Mouse (Mus musculus): ENCODE measurements at regions not wholly inside any gene's neighbourhood (a gene's known extent, or its start where the extent isn't known, plus 50 kb on each side); places are given as distances from the start of the nearest gene placed in this dataset.

DNA sequence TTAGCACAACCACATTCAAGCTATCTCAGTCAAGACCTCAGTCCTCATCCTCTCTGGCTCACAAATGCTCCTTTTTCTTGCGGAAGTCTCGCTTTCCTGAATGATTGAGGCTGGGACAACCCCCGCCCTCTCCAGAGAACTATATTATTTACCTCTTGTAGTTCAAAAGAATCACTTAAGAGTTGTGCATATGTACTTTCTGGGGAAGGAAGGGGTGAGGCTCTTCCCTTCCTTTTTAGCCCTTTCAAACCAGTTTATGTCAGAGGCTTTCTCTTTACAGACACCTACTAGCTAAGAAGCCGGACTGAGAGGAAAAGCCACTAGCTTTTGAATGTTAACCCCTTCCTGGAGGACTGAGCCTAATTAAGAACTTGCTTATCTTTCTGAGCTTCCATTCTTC, 98.4 kb upstream of the 4933415F23Rik start:
- 71% methylated on average over 4 of the region's 4 CpGs for WGBS
- no peak for ATAC-seq (ENCODE audit: low FRiP score)

DNA sequence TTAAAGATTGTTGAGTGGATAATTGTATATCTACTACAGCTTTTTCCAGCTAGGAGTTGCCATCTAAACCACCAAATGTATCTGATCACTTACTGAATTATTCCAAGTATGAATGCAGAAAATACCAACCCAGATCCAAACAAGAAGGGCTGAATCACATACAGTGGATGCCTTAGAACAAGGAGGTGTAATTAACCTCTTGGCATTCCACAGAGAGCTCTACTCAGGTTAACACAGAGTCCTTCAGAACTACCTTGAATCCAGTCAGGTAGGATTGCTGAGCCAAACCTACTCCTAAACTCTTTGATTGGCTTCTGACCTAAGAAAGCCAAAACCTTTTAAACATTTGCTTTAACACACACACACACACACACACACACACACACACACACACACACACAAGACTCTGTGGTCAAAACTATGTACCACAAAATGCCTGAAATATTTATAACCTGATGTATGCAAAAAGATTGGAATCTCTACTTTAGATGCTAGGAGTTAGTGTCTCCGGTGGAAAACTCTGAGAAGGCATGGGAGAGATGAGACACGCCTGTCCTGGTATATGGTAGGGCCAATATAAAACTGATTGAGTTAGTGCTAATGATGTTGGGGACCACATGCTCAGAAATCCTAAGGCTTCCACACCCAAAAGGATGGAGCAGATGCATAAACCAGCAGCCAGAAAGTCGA, 88.4 kb upstream of the 4933415F23Rik start:
- Histone ChIP-seq H3K4me1 (no peaks in the 10 kb centered on the region), H3K27me3 (no peaks in the 10 kb centered on the region), H3K4me2 (replicated peaks) (no peak overlapping the region), H3K27ac (no peak overlapping the region), H3K4me3 (no peak overlapping the region), H3K9ac (no peak overlapping the region), H3K9me3 (replicated peaks) (no peaks in the 10 kb centered on the region), H3K36me3 (no peaks in the 10 kb centered on the region)
- 78% methylated on average over 3 of the region's 3 CpGs for WGBS
- no peak for ATAC-seq (ENCODE audit: low FRiP score)

More for the DNA sequence above, 98.4 kb upstream of the 4933415F23Rik start:
- Histone ChIP-seq H3K4me2 (replicated peaks) (no peak overlapping the region), H3K27ac (no peak overlapping the region), H3K27me3 (no peaks in the 10 kb centered on the region), H3K4me1 (0 out of 2 replicates have a peak, but pooled peaks cover 3% of the 10 kb centered on the region), H3K36me3 (no peaks in the 10 kb centered on the region), H3K9me3 (replicated peaks) (no peaks in the 10 kb centered on the region), H3K4me3 (no peak overlapping the region), H3K9ac (no peak overlapping the region)

DNA sequence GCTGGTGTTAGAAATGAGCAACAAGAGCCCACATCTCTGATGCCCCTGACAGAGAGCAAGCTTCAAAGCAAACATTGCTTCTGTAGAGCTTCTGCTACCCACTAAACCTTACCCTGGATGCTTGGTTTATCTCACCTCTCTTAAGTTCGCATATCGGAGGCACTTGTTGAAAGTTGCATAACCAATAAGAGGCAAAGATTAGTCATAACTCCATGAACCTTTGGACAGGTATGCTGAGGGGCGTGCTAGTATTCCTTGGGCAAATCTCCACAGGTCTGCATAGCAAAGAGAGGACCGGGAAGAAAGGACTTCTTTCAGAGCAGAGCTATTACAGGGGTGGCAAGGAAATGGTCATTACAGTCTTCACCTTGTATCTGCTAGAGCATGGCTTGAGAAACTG, 87.7 kb upstream of the 4933415F23Rik start:
- WGBS, result 91% methylated on average over 4 of the region's 4 CpGs
- no peak overlapping the region for H3K27ac ChIP-seq
- H3K9ac ChIP-seq, result no peak overlapping the region
- H3K9me3 ChIP-seq (replicated peaks), result no peaks in the 10 kb centered on the region
- H3K4me2 ChIP-seq (replicated peaks), result no peak overlapping the region
- no peak overlapping the region for H3K4me3 ChIP-seq
- no peaks in the 10 kb centered on the region for H3K36me3 ChIP-seq
- no peaks in the 10 kb centered on the region for H3K27me3 ChIP-seq
- H3K4me1 ChIP-seq, result no peaks in the 10 kb centered on the region
- ATAC-seq (ENCODE audit: low FRiP score), result no peak

DNA sequence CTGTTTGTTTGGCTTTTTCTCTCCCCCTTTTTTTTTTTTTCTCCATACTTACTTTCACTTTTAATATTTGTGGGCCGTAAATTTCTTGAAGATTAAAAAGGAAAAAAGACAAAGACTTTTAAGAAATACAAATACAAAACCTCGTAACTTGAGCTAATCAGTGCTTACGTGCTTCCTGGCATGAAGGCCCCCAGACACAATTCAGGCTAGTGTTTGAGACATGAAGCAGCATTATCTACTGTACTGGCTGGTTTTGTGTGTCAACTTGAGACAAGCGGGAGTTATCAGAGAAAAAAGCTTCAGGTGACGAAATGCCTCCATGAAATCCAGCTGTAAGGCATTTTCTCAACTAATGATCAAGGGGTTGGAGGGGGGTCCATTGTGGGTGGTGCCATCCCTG, 86.2 kb upstream of the 4933415F23Rik start:
- no peak for ATAC-seq (ENCODE audit: low FRiP score)
- Histone ChIP-seq H3K9ac (no peak overlapping the region), H3K27me3 (no peaks in the 10 kb centered on the region), H3K4me1 (no peaks in the 10 kb centered on the region), H3K27ac (no peak overlapping the region), H3K36me3 (no peaks in the 10 kb centered on the region), H3K4me2 (replicated peaks) (no peak overlapping the region), H3K4me3 (no peak overlapping the region), H3K9me3 (replicated peaks) (no peaks in the 10 kb centered on the region)
- WGBS, result 77% methylated on average over 5 of the region's 5 CpGs

DNA sequence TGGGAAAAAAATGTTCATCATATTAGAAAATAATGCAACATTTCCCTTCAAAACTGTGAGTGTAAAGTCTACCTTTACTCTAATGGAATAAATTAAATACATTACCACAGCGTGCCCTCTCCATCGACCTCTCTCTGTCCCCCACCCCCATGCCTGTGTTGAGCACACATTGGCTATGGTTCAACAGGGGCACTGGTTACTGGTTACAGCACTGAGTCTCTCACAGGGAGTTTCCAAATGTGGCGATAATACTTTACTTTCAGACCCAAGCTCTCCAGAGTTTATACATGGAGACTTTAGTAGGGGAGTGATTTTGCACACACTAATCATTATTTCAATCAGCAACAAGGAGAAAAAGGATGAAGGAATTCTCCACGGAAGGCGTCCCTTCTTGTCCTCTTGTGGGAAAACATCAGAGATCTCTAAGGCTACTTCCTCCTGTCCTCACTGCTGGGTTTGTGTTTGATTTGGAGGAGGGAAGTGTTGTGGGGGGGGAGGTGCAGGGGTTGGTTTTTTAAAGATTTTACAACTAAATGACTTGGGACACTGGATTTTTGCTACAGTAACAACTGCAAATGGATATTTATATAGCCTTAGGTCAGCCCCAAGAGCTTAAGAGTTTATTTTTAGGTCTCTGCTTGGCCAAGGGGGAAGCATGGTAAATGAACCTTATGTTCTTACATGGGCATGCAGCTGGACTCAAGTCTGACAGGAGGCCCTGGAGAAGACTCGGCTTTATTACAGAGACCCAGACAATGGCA, 85.6 kb upstream of the 4933415F23Rik start:
- H3K4me1 ChIP-seq, result no peaks in the 10 kb centered on the region
- no peak for ATAC-seq (ENCODE audit: low FRiP score)

DNA sequence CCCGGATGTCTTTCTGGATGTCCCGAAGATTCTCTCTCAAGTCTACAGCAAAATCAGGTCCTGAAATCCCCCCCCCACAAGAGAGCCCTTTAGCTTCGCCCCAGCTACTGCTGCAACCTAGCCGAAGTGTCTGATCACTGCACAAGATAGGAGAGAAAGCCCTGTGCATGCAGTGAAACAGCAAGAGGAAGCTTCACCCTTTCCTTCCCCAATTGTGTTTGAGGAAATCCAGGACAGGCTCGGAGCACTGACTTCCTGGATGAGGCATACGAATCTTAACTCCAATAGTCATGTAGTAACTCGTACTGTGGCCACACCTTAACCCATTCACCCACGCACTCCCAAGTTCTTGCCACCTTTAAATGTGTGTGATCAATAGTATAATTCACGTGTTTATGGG, 82.7 kb upstream of the 4933415F23Rik start:
- Histone ChIP-seq H3K4me1 (no peaks in the 10 kb centered on the region), H3K27me3 (no peaks in the 10 kb centered on the region), H3K4me2 (replicated peaks) (no peak overlapping the region), H3K36me3 (no peaks in the 10 kb centered on the region), H3K9ac (no peak overlapping the region), H3K9me3 (replicated peaks) (no peaks in the 10 kb centered on the region), H3K27ac (no peak overlapping the region), H3K4me3 (no peak overlapping the region)
- no peak for ATAC-seq (ENCODE audit: low FRiP score)
- WGBS, result 81% methylated on average over 9 of the region's 9 CpGs

More for the DNA sequence above, 85.6 kb upstream of the 4933415F23Rik start:
- Histone ChIP-seq H3K9ac (no peak overlapping the region), H3K36me3 (no peaks in the 10 kb centered on the region), H3K27me3 (no peaks in the 10 kb centered on the region), H3K4me2 (replicated peaks) (no peak overlapping the region), H3K9me3 (replicated peaks) (no peaks in the 10 kb centered on the region), H3K4me3 (no peak overlapping the region), H3K27ac (no peak overlapping the region)
- WGBS, result 66% methylated on average over 6 of the region's 6 CpGs

DNA sequence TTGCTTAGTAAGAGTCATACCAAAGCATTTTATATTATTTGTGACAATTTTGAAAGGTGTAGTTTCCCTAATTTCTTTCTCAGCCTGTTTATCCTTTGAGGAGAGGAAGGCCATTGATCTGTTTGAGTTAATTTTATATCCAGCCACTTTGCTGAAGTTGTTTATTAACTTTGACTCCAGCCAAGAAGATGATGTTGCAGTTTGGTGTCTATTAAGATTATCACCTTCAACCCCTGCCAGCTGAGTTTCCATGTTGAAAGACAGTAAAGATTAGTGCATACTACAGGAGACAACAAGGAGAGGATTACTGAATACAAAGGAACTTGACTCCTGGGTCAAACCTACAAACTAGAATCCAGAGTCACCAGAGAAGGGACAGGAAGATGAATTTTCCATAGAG, 80.5 kb upstream of the 4933415F23Rik start:
- no peak for ATAC-seq (ENCODE audit: low FRiP score)
- Histone ChIP-seq H3K4me3 (no peak overlapping the region), H3K9me3 (replicated peaks) (no peaks in the 10 kb centered on the region), H3K36me3 (no peaks in the 10 kb centered on the region), H3K27me3 (no peaks in the 10 kb centered on the region), H3K4me2 (replicated peaks) (no peak overlapping the region), H3K4me1 (no peaks in the 10 kb centered on the region), H3K9ac (no peak overlapping the region), H3K27ac (no peak overlapping the region)

DNA sequence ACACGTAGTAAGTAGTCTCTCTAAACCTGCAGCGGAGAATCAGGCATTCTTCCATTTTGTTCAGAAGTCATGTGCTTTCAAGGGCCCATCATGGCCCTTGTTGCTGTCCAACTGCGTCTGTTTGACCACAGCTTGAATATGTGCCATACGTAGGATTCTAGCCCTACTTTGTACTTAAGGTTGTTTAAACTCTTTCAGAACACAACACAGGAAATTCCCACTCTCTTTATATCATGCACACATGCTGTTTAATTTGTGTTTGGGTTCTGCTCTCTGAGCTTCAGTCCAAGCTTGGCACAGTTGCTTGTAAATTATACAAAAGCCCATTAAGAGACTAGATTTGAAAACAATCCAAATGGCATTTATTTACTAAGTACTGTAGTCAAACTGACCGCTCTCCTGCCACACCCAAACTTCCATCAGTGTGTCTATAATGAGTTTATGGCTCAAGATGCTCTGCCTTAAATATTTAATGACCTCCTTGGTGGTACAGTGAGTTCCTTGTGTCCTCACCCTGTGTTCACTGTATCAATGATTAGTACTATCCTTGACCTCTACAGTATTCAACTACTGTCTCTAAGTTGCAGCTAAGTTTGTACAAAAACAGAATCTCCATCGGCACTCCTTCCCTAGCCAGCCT, 76.4 kb upstream of the 4933415F23Rik start:
- WGBS, result 91% methylated on average over 6 of the region's 6 CpGs

DNA sequence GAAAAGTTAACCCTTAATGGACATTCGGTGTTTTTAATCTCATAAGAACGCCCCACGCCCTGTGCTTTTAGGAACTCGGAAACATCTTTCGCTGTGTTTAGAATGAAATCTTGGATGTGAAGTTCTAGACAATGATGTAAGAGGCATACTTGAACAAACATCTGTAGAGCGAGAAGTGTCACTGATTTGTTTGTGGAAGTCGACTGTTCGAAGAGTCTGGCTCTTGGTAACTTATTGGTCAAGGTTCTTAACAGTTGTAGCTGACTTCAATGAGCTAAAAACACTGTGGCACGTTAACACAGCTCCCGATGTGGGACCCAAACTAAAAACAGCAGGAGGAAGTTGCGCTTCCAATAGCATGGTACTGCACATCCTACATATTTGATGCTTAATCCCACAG, 72.0 kb upstream of the 4933415F23Rik start:
- WGBS, result 86% methylated on average over 11 of the region's 11 CpGs
- no peak overlapping the region for H3K27ac ChIP-seq
- no peaks in the 10 kb centered on the region for H3K9me3 ChIP-seq (replicated peaks)
- no peaks in the 10 kb centered on the region for H3K4me1 ChIP-seq
- H3K4me2 ChIP-seq (replicated peaks), result no peak overlapping the region
- no peak for ATAC-seq (ENCODE audit: low FRiP score)
- no peaks in the 10 kb centered on the region for H3K36me3 ChIP-seq
- no peaks in the 10 kb centered on the region for H3K27me3 ChIP-seq
- H3K9ac ChIP-seq, result no peak overlapping the region
- no peak overlapping the region for H3K4me3 ChIP-seq

More for the DNA sequence above, 76.4 kb upstream of the 4933415F23Rik start:
- ATAC-seq (ENCODE audit: low FRiP score), result no peak
- Histone ChIP-seq H3K27me3 (no peaks in the 10 kb centered on the region), H3K9me3 (replicated peaks) (no peaks in the 10 kb centered on the region), H3K4me2 (replicated peaks) (no peak overlapping the region), H3K27ac (no peak overlapping the region), H3K4me1 (no peaks in the 10 kb centered on the region), H3K9ac (no peak overlapping the region), H3K4me3 (no peak overlapping the region), H3K36me3 (no peaks in the 10 kb centered on the region)

DNA sequence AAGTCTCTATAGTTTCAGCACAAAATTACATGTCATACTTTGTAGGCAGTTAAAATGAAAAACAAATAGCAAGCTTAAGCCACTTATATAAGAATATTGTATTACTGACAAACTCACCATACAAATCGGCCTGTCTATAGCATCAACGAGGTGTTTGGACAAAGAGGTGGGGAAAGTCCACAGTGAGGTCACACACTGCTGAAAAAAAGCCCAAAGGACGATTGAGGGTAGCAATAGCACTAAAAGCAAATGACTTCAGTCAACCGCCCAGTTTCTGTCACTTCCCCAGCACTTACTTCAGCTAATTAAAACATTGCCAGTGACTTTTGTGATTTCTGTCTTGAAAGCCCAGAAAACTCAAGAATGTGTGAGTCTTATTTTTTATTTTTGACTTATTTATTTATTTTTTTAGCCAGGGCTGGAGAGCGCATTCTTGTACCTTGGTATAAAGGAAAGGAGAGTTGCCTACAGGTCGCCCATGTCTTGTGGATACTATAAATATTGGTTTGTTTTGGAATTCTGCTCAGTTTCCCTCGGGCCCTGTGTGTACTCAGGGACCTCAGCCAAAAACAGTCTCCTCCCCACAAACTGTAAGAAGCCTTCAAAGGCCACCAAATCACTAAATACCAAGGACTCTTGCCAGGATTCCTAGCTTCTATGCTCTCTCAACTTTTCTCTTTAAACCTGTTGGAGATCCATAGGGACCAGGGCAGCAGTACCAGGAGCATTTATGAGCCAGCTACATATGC, 71.2 kb upstream of the 4933415F23Rik start:
- Histone ChIP-seq H3K4me1 (no peaks in the 10 kb centered on the region), H3K4me2 (replicated peaks) (no peak overlapping the region), H3K27ac (no peak overlapping the region), H3K36me3 (no peaks in the 10 kb centered on the region), H3K4me3 (no peak overlapping the region), H3K9ac (no peak overlapping the region), H3K9me3 (replicated peaks) (no peaks in the 10 kb centered on the region), H3K27me3 (no peaks in the 10 kb centered on the region)
- no peak for ATAC-seq (ENCODE audit: low FRiP score)
- 72% methylated on average over 7 of the region's 7 CpGs for WGBS

DNA sequence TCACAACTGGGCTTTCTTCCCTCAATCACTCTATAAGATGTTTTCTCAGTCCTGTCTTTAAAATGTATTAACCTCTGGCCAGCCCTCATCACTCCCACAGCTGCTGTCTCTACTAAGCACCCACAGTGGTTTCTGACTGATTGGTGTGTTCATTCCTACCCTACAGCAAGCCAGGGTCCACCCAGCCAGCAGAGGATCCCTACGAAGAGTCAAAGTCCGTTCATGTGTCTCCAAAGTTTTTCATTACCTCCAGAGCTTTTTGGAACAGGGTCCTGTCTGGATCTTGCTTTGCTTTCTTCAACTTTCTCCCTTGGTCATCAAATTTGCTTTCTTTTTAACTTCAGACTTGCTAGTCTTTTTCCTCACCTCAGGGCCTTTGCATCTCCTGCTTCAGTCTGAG, 69.3 kb upstream of the 4933415F23Rik start:
- H3K36me3 ChIP-seq, result no peaks in the 10 kb centered on the region
- H3K4me2 ChIP-seq (replicated peaks), result no peak overlapping the region
- H3K9me3 ChIP-seq (replicated peaks), result no peaks in the 10 kb centered on the region
- ATAC-seq (ENCODE audit: low FRiP score), result no peak
- H3K4me1 ChIP-seq, result no peaks in the 10 kb centered on the region
- H3K4me3 ChIP-seq, result no peak overlapping the region
- H3K27me3 ChIP-seq, result no peaks in the 10 kb centered on the region
- H3K27ac ChIP-seq, result no peak overlapping the region
- 98% methylated on average over 2 of the region's 2 CpGs for WGBS
- H3K9ac ChIP-seq, result no peak overlapping the region

DNA sequence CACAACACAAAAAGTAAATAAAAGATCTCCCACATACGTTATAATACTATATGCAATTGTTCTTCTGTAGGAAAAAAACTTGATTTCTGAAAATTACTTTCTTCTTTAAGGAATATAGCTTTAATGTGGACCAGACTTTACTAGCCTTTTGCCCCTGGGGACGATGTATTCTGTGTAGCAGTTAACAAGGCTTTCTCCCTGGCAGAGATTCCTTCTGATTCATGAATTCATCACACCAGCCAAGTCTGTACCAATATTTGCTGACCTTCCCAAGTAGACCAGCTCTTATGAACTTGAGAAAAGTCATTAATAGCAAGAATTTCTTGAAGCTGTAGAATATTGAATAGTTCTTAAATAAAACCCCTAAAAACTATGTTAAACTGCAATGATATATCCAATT, 68.7 kb upstream of the 4933415F23Rik start:
- Histone ChIP-seq H3K9me3 (replicated peaks) (no peaks in the 10 kb centered on the region), H3K27ac (no peak overlapping the region), H3K27me3 (no peaks in the 10 kb centered on the region), H3K36me3 (no peaks in the 10 kb centered on the region), H3K9ac (no peak overlapping the region), H3K4me2 (replicated peaks) (no peak overlapping the region), H3K4me3 (no peak overlapping the region), H3K4me1 (no peaks in the 10 kb centered on the region)
- ATAC-seq (ENCODE audit: low FRiP score), result no peak
- 82% methylated on average over 2 of the region's 2 CpGs for WGBS

Data from hindbrain, embryonic 12.5 days (tissue).